Mouse (Mus musculus) testis, adult 2 months (tissue): ENCODE results near the gene Arhgap35.

Experiments
- CTCF ChIP-seq: fragments of 200-500 bp; IDR thresholded peaks from 2 replicates; pipeline ENCODE4 v1.5.1; 2012; ENCODE audit warnings: low read depth, mild to moderate bottlenecking, inconsistent platforms, low read length, moderate library complexity; ENCODE audit not compliant: control insufficient read depth, insufficient read depth, insufficient replicate concordance
- POLR2A ChIP-seq: fragments of 200-500 bp; IDR thresholded peaks from 2 replicates; pipeline ENCODE4 v1.6.1; 2012; ENCODE audit warnings: low read depth, mild to moderate bottlenecking, inconsistent platforms, low read length, moderate library complexity; ENCODE audit not compliant: control insufficient read depth

DNA sequence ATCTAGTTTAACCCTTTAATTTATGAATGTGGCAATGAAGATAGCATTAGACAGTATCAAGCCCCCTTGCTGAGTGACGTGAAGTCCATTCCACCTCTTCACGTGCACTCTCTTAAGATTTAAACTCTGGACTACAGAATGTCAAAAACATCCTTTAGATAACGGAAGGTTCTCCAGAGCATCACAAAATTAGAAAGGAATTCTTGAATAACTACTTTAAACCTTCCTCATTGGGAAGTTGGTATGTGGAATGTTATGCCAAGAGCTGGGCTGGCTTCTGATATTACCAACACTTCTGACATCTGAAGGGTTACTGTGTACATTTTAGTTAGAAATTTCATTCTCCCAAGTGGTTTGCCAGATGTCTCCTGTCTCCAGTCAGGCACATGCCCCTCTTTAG is 60.6 kb downstream of the Arhgap35 start:
- TF ChIP-seq CTCF (no peak), POLR2A (no peak)
